Mouse (Mus musculus): ENCODE data around the gene Gm49384.
"Not testable (repeated sequence)": the region's sequence is repeated elsewhere in the genome, so short reads cannot be mapped to it uniquely, and the experiment has no call there.

Gm49384 gene

GRCm38 (mm10) chr12:69166861-69167581 lies 37.0 kb downstream of the Gm49384 start:
- DNase-seq = not testable (repeated sequence)

GRCm38 (mm10) chr12:69164904-69165303 lies 39.2 kb downstream of the Gm49384 start:
- DNase-seq = no peak

- DNase-seq = not testable (repeated sequence)
Measured at GRCm38 (mm10) chr12:69163586-69163985, 40.5 kb downstream of the Gm49384 start.

- DNase-seq = not testable (repeated sequence)
Measured at GRCm38 (mm10) chr12:69160677-69161076, 43.4 kb downstream of the Gm49384 start.

- peak; percentile 63 for DNase-seq
Measured at GRCm38 (mm10) chr12:69159578-69159940, 44.5 kb downstream of the Gm49384 start.

- peak; percentile 99 for DNase-seq
Measured at GRCm38 (mm10) chr12:69158765-69159577, 45.1 kb downstream of the Gm49384 start, which contains the start of gene Rps29. Rps29 (minus strand) TSS chr12:69159186.

- DNase-seq = no peak
Measured at GRCm38 (mm10) chr12:69158366-69158764, 45.7 kb downstream of the Gm49384 start.

- no peak for DNase-seq
Measured at GRCm38 (mm10) chr12:69157107-69157506, 47.0 kb downstream of the Gm49384 start.

- no peak for DNase-seq
Measured at GRCm38 (mm10) chr12:69156436-69156835, 47.6 kb downstream of the Gm49384 start.

GRCm38 (mm10) chr12:69155923-69156322 lies 48.1 kb downstream of the Gm49384 start:
- DNase-seq = no peak

- DNase-seq = no peak
Measured at GRCm38 (mm10) chr12:69150049-69150448, 54.0 kb downstream of the Gm49384 start.

GRCm38 (mm10) chr12:69147166-69147735 lies 56.8 kb downstream of the Gm49384 start:
- DNase-seq = no peak

- no peak for DNase-seq
Measured at GRCm38 (mm10) chr12:69143460-69143859, 60.6 kb downstream of the Gm49384 start.

- no peak for DNase-seq
Measured at GRCm38 (mm10) chr12:69139841-69140240, 64.2 kb downstream of the Gm49384 start.
